Mouse (Mus musculus): Measurements from ENCODE around the gene Tlcd1.

DNA sequence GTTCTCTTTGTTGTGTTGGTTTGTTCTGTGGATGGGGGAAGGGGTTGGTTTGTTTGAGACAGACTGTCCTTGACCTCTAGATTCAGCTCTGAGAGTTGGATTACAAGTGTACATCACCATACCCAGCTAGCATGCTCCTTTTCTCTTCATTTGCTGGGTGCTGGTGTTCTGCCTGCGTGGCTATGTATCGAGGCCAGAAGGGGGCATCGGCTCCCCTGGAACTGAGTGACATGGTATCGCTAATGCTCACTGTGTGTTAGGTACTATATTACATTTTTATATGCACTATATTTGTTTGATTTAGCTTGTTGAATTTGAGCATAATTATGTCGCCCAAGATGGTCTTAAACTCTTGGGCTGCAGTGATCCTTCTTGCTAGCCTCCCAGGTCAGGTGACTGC is 30.3 kb upstream of the Tlcd1 start:
- TF ChIP-seq CTCF (IDR thresholded peaks at IDR 0.05; ENCODE audit: borderline replicate concordance, extremely low read depth, insufficient read depth, insufficient read length), result peak; percentile 24; the same call in 1 of the 2 replicates
- no peak for TF ChIP-seq POLR2A (IDR thresholded peaks at IDR 0.05; ENCODE audit: borderline replicate concordance, extremely low read depth, insufficient read depth, insufficient read length, poor library complexity, severe bottlenecking)
